Mouse (Mus musculus) CH12.LX (cell line): ENCODE data around the gene Slc4a8. TPM values are rescaled to one million over a fixed set of nuclear protein-coding genes. Genes with fewer than 3 reads are reported as not detected.
A peak's percentile ranks its signal among the peaks of the same experiment; 100 is the strongest.

ENCODE experiments used
- DNase-seq: peaks from one replicate; pipeline ENCODE4 v3.0.0-alpha.2; 2013; ENCODE audit errors: extremely low read depth
- H3K27ac ChIP-seq: 2 replicates; pipeline ENCODE4 v1.5.1; 2012; ENCODE audit warnings: low read depth, mild to moderate bottlenecking, control low read depth, moderate library complexity; ENCODE audit not compliant: insufficient read depth
- H3K27me3 ChIP-seq: replicated peaks from 2 replicates; pipeline ENCODE3; 2012; ENCODE audit warnings: inconsistent platforms
- H3K36me3 ChIP-seq, 2 experiments: replicated peaks in 1 of 2; 2 replicates each; pipeline versions ENCODE3 to v1.6.1; 2012; ENCODE audit warnings: inconsistent platforms in 1 of 2, low read length in 1 of 2, mild to moderate bottlenecking in 1 of 2, mixed read lengths in 1 of 2, moderate library complexity in 1 of 2; ENCODE audit not compliant: control insufficient read depth in 1 of 2, insufficient read depth in 1 of 2
- H3K4me1 ChIP-seq, 2 experiments: 2 replicates each; pipeline ENCODE4 v1.6.1; 2012; ENCODE audit warnings: inconsistent platforms in 1 of 2, moderate library complexity in 1 of 2; ENCODE audit not compliant: insufficient read depth in 2 of 2, control insufficient read depth in 1 of 2
- H3K4me2 ChIP-seq: 2 replicates; pipeline ENCODE4 v1.6.1; 2012; ENCODE audit warnings: low read depth, mild to moderate bottlenecking, control low read depth; ENCODE audit not compliant: poor library complexity, insufficient read depth, severe bottlenecking
- H3K4me3 ChIP-seq, 3 experiments: fragments of 150-350 bp in 1 of 3; sonication (generic) in 1 of 3; replicated peaks in 1 of 3; 2 replicates each; pipeline versions ENCODE3 to v1.5.1; 2011 to 2012; ENCODE audit warnings: low read depth in 2 of 3, low read length in 2 of 3, mild to moderate bottlenecking in 2 of 3, moderate library complexity in 2 of 3, control low read depth in 1 of 3, improper control_type of control experiment in 1 of 3, inconsistent platforms in 1 of 3, mixed read lengths in 1 of 3; ENCODE audit not compliant: poor library complexity in 1 of 3
- H3K79me2 ChIP-seq: replicated peaks from 2 replicates; pipeline ENCODE4 v1.6.1; 2012; ENCODE audit warnings: mild to moderate bottlenecking, moderate library complexity; ENCODE audit not compliant: control insufficient read depth, poor library complexity, insufficient read depth, severe bottlenecking; ENCODE audit errors: extremely low read depth
- H3K9ac ChIP-seq: 2 replicates; pipeline ENCODE4 v1.6.1; 2012; ENCODE audit warnings: low read depth, mild to moderate bottlenecking, control low read depth, moderate library complexity; ENCODE audit not compliant: insufficient read depth
- H3K9me3 ChIP-seq: replicated peaks from 2 replicates; pipeline ENCODE3; 2012; ENCODE audit warnings: low read length, inconsistent platforms, mixed read lengths
- BHLHE40 ChIP-seq: IDR thresholded peaks from 2 replicates; pipeline ENCODE4 v1.6.1; 2011; ENCODE audit warnings: mild to moderate bottlenecking, low read depth, low read length, improper control_type of control experiment
- CHD1 ChIP-seq: IDR thresholded peaks from 2 replicates; pipeline ENCODE4 v1.6.1; 2012; ENCODE audit warnings: low read depth, low read length, improper control_type of control experiment, inconsistent platforms
- CHD2 ChIP-seq: IDR thresholded peaks from 2 replicates; pipeline ENCODE4 v1.6.1; 2011; ENCODE audit warnings: low read length, improper control_type of control experiment
- CTCF ChIP-seq, 2 experiments: IDR thresholded peaks in 1 of 2; conservative IDR thresholded peaks in 1 of 2; 2 replicates each; pipeline ENCODE4 v1.5.1; 2011 to 2012; ENCODE audit warnings: low read depth in 2 of 2, low read length in 2 of 2, improper control_type of control experiment in 1 of 2, inconsistent platforms in 1 of 2, mild to moderate bottlenecking in 1 of 2, moderate library complexity in 1 of 2
- E2F4 ChIP-seq: IDR thresholded peaks from 2 replicates; pipeline ENCODE4 v1.6.1; 2011; ENCODE audit warnings: low read depth, low read length, improper control_type of control experiment; ENCODE audit not compliant: insufficient replicate concordance
- ELF1 ChIP-seq: IDR thresholded peaks from 2 replicates; pipeline ENCODE4 v1.6.1; 2014; ENCODE audit warnings: low read depth, mild to moderate bottlenecking, inconsistent platforms, low read length, improper control_type of control experiment
- ETS1 ChIP-seq: conservative IDR thresholded peaks from 2 replicates; pipeline ENCODE4 v1.6.1; 2012; ENCODE audit warnings: low read depth, mild to moderate bottlenecking, inconsistent platforms, low read length, improper control_type of control experiment, moderate library complexity
- GABPA ChIP-seq: IDR thresholded peaks from 2 replicates; pipeline ENCODE4 v1.6.1; 2012; ENCODE audit warnings: low read depth, low read length, improper control_type of control experiment, inconsistent platforms; ENCODE audit not compliant: insufficient replicate concordance
- HCFC1 ChIP-seq: IDR thresholded peaks from 2 replicates; pipeline ENCODE4 v1.6.1; 2012; ENCODE audit warnings: low read depth, mild to moderate bottlenecking, inconsistent platforms, low read length, improper control_type of control experiment
- IRF4 ChIP-seq: IDR thresholded peaks from 2 replicates; pipeline ENCODE4 v1.6.1; 2014; ENCODE audit warnings: low read depth, mild to moderate bottlenecking, inconsistent platforms, low read length, improper control_type of control experiment
- JUN ChIP-seq: IDR thresholded peaks from 2 replicates; pipeline ENCODE4 v1.6.1; 2011; ENCODE audit warnings: low read depth, mild to moderate bottlenecking, low read length, improper control_type of control experiment, moderate library complexity; ENCODE audit not compliant: insufficient read depth
- JUND ChIP-seq: conservative IDR thresholded peaks from 2 replicates; pipeline ENCODE4 v1.6.1; 2011; ENCODE audit warnings: low read depth, low read length, improper control_type of control experiment
- KAT2A ChIP-seq: IDR thresholded peaks from 2 replicates; pipeline ENCODE4 v1.6.1; 2012; ENCODE audit warnings: low read length, improper control_type of control experiment, inconsistent platforms; ENCODE audit not compliant: insufficient replicate concordance
- MAFK ChIP-seq: IDR thresholded peaks from 2 replicates; pipeline ENCODE4 v1.6.1; 2011; ENCODE audit warnings: low read length, improper control_type of control experiment; ENCODE audit not compliant: insufficient replicate concordance
- MAZ ChIP-seq: IDR thresholded peaks from 2 replicates; pipeline ENCODE4 v1.6.1; 2012; ENCODE audit warnings: low read depth, mild to moderate bottlenecking, inconsistent platforms, low read length, improper control_type of control experiment, moderate library complexity
- MXI1 ChIP-seq: IDR thresholded peaks from 2 replicates; pipeline ENCODE4 v1.6.1; 2011; ENCODE audit warnings: mild to moderate bottlenecking, low read depth, low read length, improper control_type of control experiment
- MYC ChIP-seq: IDR thresholded peaks from 2 replicates; pipeline ENCODE4 v1.6.1; 2011; ENCODE audit warnings: low read depth, mild to moderate bottlenecking, improper control_type of control experiment, low read length
- NELFE ChIP-seq: IDR thresholded peaks from 2 replicates; pipeline ENCODE4 v1.6.1; 2011; ENCODE audit warnings: low read depth, low read length, improper control_type of control experiment
- NRF1 ChIP-seq: IDR thresholded peaks from 2 replicates; pipeline ENCODE4 v1.6.1; 2014; ENCODE audit warnings: low read depth, mild to moderate bottlenecking, inconsistent platforms, low read length, improper control_type of control experiment, moderate library complexity
- PAX5 ChIP-seq: IDR thresholded peaks from 2 replicates; pipeline ENCODE4 v1.6.1; 2012; ENCODE audit warnings: low read length, inconsistent platforms, mixed read lengths
- POLR2AphosphoS2 ChIP-seq: IDR thresholded peaks from 2 replicates; pipeline ENCODE4 v1.6.1; 2011; ENCODE audit warnings: low read depth, low read length, improper control_type of control experiment
- RCOR1 ChIP-seq: conservative IDR thresholded peaks from 2 replicates; pipeline ENCODE4 v1.6.1; 2012; ENCODE audit warnings: low read depth, mild to moderate bottlenecking, inconsistent platforms, low read length, improper control_type of control experiment
- SIN3A ChIP-seq: IDR thresholded peaks from 2 replicates; pipeline ENCODE4 v1.6.1; 2012; ENCODE audit warnings: low read length, improper control_type of control experiment, inconsistent platforms
- SMC3 ChIP-seq: IDR thresholded peaks from 2 replicates; pipeline ENCODE4 v1.6.1; 2011; ENCODE audit warnings: low read depth, low read length, improper control_type of control experiment
- TBP ChIP-seq: conservative IDR thresholded peaks from 2 replicates; pipeline ENCODE4 v1.6.1; 2011; ENCODE audit warnings: low read depth, low read length, improper control_type of control experiment
- TCF12 ChIP-seq: IDR thresholded peaks from 2 replicates; pipeline ENCODE4 v1.6.1; 2014; ENCODE audit warnings: low read depth, mild to moderate bottlenecking, inconsistent platforms, low read length, improper control_type of control experiment
- UBTF ChIP-seq: IDR thresholded peaks from 2 replicates; pipeline ENCODE4 v1.6.1; 2012; ENCODE audit warnings: low read depth, mild to moderate bottlenecking, inconsistent platforms, low read length, improper control_type of control experiment, moderate library complexity
- USF1 ChIP-seq: IDR thresholded peaks from 2 replicates; pipeline ENCODE4 v1.6.1; 2014; ENCODE audit warnings: low read depth, mild to moderate bottlenecking, inconsistent platforms, low read length, improper control_type of control experiment
- USF2 ChIP-seq: conservative IDR thresholded peaks from 2 replicates; pipeline ENCODE4 v1.6.1; 2011; ENCODE audit warnings: low read depth, low read length, improper control_type of control experiment
- ZC3H11A ChIP-seq: IDR thresholded peaks from 2 replicates; pipeline ENCODE4 v1.6.1; 2012; ENCODE audit warnings: low read depth, mild to moderate bottlenecking, inconsistent platforms, low read length, improper control_type of control experiment
- ZKSCAN1 ChIP-seq: IDR thresholded peaks from 2 replicates; pipeline ENCODE4 v1.6.1; 2012; ENCODE audit warnings: low read depth, inconsistent platforms, low read length, improper control_type of control experiment, borderline replicate concordance
- ZMIZ1 ChIP-seq: IDR thresholded peaks from 2 replicates; pipeline ENCODE4 v1.6.1; 2012; ENCODE audit warnings: low read depth, mild to moderate bottlenecking, inconsistent platforms, low read length, improper control_type of control experiment
- dilution Hi-C: fragments of 300-500 bp; cut with MboI; formaldehyde crosslinking; loops from 2 replicates; pipeline ENCODE4 v1.14.3; 2020; ENCODE audit warnings: low sequenced_read_pairs; ENCODE audit not compliant: extremely low pct_unique_long_range_greater_than_20kb, extremely low pct_ligation_motif_present
- in situ Hi-C: fragments of 300-500 bp; cut with MboI; formaldehyde crosslinking; loops from 3 replicates; pipeline ENCODE4 v1.14.3; 2019; ENCODE audit warnings: low sequenced_read_pairs, low pct_ligation_motif_present, low pct_unique_long_range_greater_than_20kb, mixed read lengths
- polyA plus RNA-seq: library from polyadenylated mRNA; unstranded; fragments of >175 nt; gene quantifications from 2 replicates; pipeline ENCODE4 v1.2.1, GENCODE M21; 2012; ENCODE audit warnings: low read depth; ENCODE audit not compliant: insufficient read length
- total RNA-seq, 2 experiments: library from RNA; depleted of rRNA; stranded (reverse); fragments of 300-350 nt in 1 of 2; fragments of >200 nt in 1 of 2; gene quantifications; 2 replicates each; pipeline ENCODE4 v1.2.3; 2012 to 2014

The Slc4a8 gene
- total and polyA plus RNA-seq, 3 experiments, result 4.7 to 9.6 (median 5.1) TPM

- Histone ChIP-seq H3K9me3 (peaks cover 2% of the 10 kb centered on the region), H3K27ac (no peak overlapping the region), H3K9ac (no peak overlapping the region), H3K4me3 (no peak overlapping the region), H3K4me2 (no peak overlapping the region), H3K36me3 (no peaks in the 10 kb centered on the region), H3K4me1 (peaks cover 5 to 38% of the 10 kb centered on the region in 2 experiments), H3K79me2 (no peaks in the 10 kb centered on the region), H3K27me3 (peaks cover 3% of the 10 kb centered on the region)
- no peak for DNase-seq
- in situ Hi-C loops (no loop called here), dilution Hi-C loops (no loop called here)
- no peak for TF ChIP-seq MAFK
- no peak for TF ChIP-seq TBP
- TF ChIP-seq E2F4, result no peak
- TF ChIP-seq RCOR1, result no peak
- no peak for TF ChIP-seq CHD2
- TF ChIP-seq BHLHE40, result no peak
- TF ChIP-seq ZMIZ1, result no peak
- no peak for TF ChIP-seq CTCF (conservative IDR thresholded peaks at IDR 0.05 in 1 of 2, IDR thresholded peaks at IDR 0.05 in 1 of 2; ENCODE audit: low read depth in 2 of 2, low read length in 2 of 2)
- no peak for TF ChIP-seq USF1
Observed at GRCm38 (mm10) chr15:100759286-100759685, 2.3 kb upstream of the Slc4a8 start.

- no peaks in the 10 kb centered on the region for H3K79me2 ChIP-seq
- H3K36me3 ChIP-seq, result no peaks in the 10 kb centered on the region
- peaks cover 16 to 42% of the 10 kb centered on the region in 2 experiments for H3K4me1 ChIP-seq
- H3K4me3 ChIP-seq, result peak overlapping the region; percentile 63 to 77 (median 69)
- peak overlapping the region; percentile 84 for H3K4me2 ChIP-seq
- peak overlapping the region; percentile 73 for H3K9ac ChIP-seq
- H3K27me3 ChIP-seq, result peaks cover 3% of the 10 kb centered on the region
- peaks cover 2% of the 10 kb centered on the region for H3K9me3 ChIP-seq
- H3K27ac ChIP-seq, result peak overlapping the region; percentile 71
- dilution Hi-C loops, result no loop called here
- DNase-seq, result no peak
- in situ Hi-C loops, result loop anchor here (5.0 to 10.0 kb wide), 3 partner anchors 56 to 244 kb away; no protein-coding TSS in a partner anchor
- no peak for TF ChIP-seq ZC3H11A
- no peak for TF ChIP-seq MAFK
- TF ChIP-seq SIN3A, result no peak
- TF ChIP-seq UBTF, result no peak
- TF ChIP-seq KAT2A, result no peak
- TF ChIP-seq NELFE, result 0 out of 2 replicates have a peak, but pooled peaks have one; percentile 57
- TF ChIP-seq JUN, result no peak
- no peak for TF ChIP-seq SMC3
- no peak for TF ChIP-seq MXI1
- TF ChIP-seq JUND, result peak; percentile 22; the same call in 1 of the 2 replicates
- no peak for TF ChIP-seq MAZ
- TF ChIP-seq TCF12, result 0 out of 2 replicates have a peak, but pooled peaks have one; percentile 14
- no peak for TF ChIP-seq ELF1
- peak; percentile 76; the same call in 1 of the 2 replicates for TF ChIP-seq CHD1
- TF ChIP-seq USF2, result no peak
- TF ChIP-seq ZKSCAN1, result no peak
- no peak for TF ChIP-seq GABPA
- TF ChIP-seq MYC, result peak; percentile 69
- peak; percentile 52; the same call in 1 of the 2 replicates for TF ChIP-seq ZMIZ1
- no peak for TF ChIP-seq ETS1
- no peak; the same call in none of the 2 replicates for TF ChIP-seq CHD2
- TF ChIP-seq IRF4, result no peak; the same call in 1 of the 2 replicates
- TF ChIP-seq RCOR1, result peak; percentile 54; the same call in 1 of the 2 replicates
- no peak for TF ChIP-seq POLR2AphosphoS2
- TF ChIP-seq NRF1, result no peak; the same call in 1 of the 2 replicates
- TF ChIP-seq HCFC1, result no peak
- TF ChIP-seq PAX5, result no peak
Observed at GRCm38 (mm10) chr15:100761036-100761418, 520 bp upstream of the Slc4a8 start.
